Mouse (Mus musculus): ENCODE results near the gene Nprl2. TPM values are rescaled to one million over a fixed set of nuclear protein-coding genes. Genes with fewer than 3 reads are reported as not detected.
A peak's percentile ranks its signal among the peaks of the same experiment; 100 is the strongest.

Gene Nprl2
- polyA plus RNA-seq, 1 experiment: 64.1 TPM

DNA sequence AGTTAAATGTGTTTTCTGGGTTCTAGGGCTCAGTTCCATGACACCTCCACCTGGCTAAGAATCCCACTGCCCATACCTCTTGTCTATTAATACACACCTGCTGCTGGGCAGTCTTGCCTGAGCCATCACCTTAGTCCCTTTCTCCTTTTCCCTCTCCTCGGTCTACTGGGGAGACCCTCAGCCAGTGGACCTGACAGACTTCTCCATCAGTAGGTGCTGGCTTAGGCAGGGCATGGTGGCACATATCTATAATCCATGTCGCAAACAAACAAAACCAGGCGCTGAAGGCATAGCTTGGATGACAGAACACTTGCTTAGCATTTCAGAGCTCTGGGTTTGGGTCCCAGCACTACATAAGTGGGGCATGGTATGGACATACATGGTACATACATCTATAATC is 3.3 kb upstream of the Nprl2 start:
- H3K4me3 ChIP-seq (replicated peaks; ENCODE audit: insufficient read depth, low read depth, low read length): no peak overlapping the region
- WGBS: 55% methylated on average over 3 of the region's 3 CpGs
- H3K27me3 ChIP-seq (ENCODE audit: control insufficient read depth, insufficient read depth, low read length): no peaks in the 10 kb centered on the region
- peaks cover 16% of the 10 kb centered on the region for H3K4me1 ChIP-seq (ENCODE audit: control insufficient read depth, insufficient read depth, low read length)
- no peak overlapping the region for H3K27ac ChIP-seq (ENCODE audit: insufficient read depth, low read length)
- DNase-seq: no peak
- no peak for TF ChIP-seq POLR2A (IDR thresholded peaks at IDR 0.05; ENCODE audit: borderline replicate concordance, insufficient read depth, low read length)
- no peak for TF ChIP-seq CTCF (IDR thresholded peaks at IDR 0.05; ENCODE audit: borderline replicate concordance, insufficient read depth, low read depth, low read length)

DNA sequence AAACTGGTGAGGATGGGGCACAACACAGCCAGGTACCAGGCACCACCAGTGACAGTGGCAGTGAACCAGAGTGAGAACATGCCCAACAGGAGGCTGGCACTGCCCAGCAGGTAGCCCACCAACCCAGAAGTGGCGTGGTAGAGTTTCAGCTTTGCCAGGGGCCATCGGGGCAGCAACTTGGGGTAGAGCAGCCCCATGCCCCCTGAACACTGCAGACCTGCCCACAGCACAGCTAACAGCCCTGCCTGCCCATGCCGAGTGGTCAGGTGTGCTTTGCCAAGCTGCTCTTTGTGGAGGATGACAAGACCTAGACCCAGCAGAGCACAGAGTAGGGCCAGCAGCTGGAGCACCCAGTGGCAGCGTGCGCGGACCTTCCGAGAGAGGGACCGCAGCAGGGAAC is 2.1 kb upstream of the Nprl2 start:
- 88% methylated on average over 8 of the region's 8 CpGs for WGBS
- peaks cover 16% of the 10 kb centered on the region for H3K4me1 ChIP-seq (ENCODE audit: control insufficient read depth, insufficient read depth, low read length)

DNA sequence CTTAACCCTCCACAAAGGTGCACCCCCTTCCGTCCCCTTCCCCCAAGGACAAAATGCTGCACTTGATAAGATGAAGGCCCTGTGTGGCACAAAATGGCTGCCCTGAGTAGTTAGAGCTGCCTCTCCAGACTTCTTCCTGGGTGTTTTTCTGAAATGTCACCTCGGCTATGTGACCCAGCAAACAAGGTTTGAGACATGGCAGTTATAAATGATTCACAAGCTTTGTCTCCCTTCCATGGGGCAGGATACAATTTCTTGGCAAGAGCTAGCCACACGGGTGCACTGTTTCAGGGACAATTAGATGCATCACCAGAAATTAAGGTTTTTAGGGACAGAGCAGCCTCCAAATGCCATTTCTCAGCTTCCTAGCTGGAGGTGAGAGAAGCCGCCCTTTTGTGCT is 1.6 kb upstream of the Nprl2 start:
- TF ChIP-seq CTCF (IDR thresholded peaks at IDR 0.05; ENCODE audit: borderline replicate concordance, insufficient read depth, low read depth, low read length): no peak
- TF ChIP-seq POLR2A (IDR thresholded peaks at IDR 0.05; ENCODE audit: borderline replicate concordance, insufficient read depth, low read length): no peak
- H3K27me3 ChIP-seq (ENCODE audit: control insufficient read depth, insufficient read depth, low read length): no peaks in the 10 kb centered on the region
- H3K27ac ChIP-seq (ENCODE audit: insufficient read depth, low read length): no peak overlapping the region
- no peak overlapping the region for H3K4me3 ChIP-seq (replicated peaks; ENCODE audit: insufficient read depth, low read depth, low read length)
- DNase-seq: no peak
- H3K4me1 ChIP-seq (ENCODE audit: control insufficient read depth, insufficient read depth, low read length): peaks cover 16% of the 10 kb centered on the region
- WGBS: 62% methylated on average over 4 of the region's 4 CpGs

More for the DNA sequence above, 2.1 kb upstream of the Nprl2 start:
- TF ChIP-seq CTCF (IDR thresholded peaks at IDR 0.05; ENCODE audit: borderline replicate concordance, insufficient read depth, low read depth, low read length): no peak
- TF ChIP-seq POLR2A (IDR thresholded peaks at IDR 0.05; ENCODE audit: borderline replicate concordance, insufficient read depth, low read length): no peak
- DNase-seq: no peak
- Histone ChIP-seq H3K27ac (ENCODE audit: insufficient read depth, low read length) (no peak overlapping the region), H3K4me3 (replicated peaks; ENCODE audit: insufficient read depth, low read depth, low read length) (no peak overlapping the region), H3K27me3 (ENCODE audit: control insufficient read depth, insufficient read depth, low read length) (no peaks in the 10 kb centered on the region)

DNA sequence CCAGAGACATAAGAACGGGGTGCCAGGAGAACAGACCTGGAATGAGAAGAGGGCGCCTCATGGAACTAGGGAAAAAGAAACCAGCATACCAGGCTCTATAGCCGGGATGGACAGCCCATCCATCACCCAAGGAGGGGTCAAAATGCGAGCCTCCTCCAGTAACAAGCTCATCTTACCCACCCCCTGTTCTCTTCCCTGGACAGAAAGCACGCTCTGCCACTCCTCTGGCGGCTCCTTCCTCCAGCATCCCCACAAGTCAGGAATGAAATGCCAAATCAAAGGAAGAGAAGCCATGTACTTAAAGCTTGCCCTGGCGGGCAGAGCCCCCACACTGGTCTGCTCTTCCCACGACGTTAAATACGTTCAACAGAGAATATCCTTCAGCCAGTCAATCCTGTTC is 1.0 kb upstream of the Nprl2 start:
- H3K27me3 ChIP-seq (ENCODE audit: control insufficient read depth, insufficient read depth, low read length): no peaks in the 10 kb centered on the region
- H3K27ac ChIP-seq (ENCODE audit: insufficient read depth, low read length): no peak overlapping the region
- H3K4me1 ChIP-seq (ENCODE audit: control insufficient read depth, insufficient read depth, low read length): peaks cover 13% of the 10 kb centered on the region
- DNase-seq: no peak
- no peak overlapping the region for H3K4me3 ChIP-seq (replicated peaks; ENCODE audit: insufficient read depth, low read depth, low read length)
- 34% methylated on average over 10 of the region's 10 CpGs for WGBS
- TF ChIP-seq CTCF (IDR thresholded peaks at IDR 0.05; ENCODE audit: borderline replicate concordance, insufficient read depth, low read depth, low read length) (no peak), POLR2A (IDR thresholded peaks at IDR 0.05; ENCODE audit: borderline replicate concordance, insufficient read depth, low read length) (no peak)

DNA sequence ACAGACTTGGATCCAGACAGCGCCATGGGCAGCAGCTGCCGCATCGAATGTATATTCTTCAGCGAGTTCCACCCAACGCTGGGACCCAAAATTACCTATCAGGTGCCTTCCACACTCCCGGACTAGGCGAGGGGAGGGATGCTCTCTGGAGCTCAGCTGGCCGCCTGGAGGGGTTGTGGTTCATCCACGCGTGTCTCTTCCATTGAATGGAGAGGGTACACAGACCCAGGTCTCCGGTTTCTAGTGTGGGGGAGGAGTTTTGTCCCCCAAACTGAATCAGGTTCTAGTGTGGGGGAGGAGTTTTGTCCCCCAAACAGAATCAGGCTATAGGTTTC is 293 bp downstream of the Nprl2 start:
- WGBS: 2% methylated on average over 11 of the region's 11 CpGs
- H3K4me1 ChIP-seq (ENCODE audit: control insufficient read depth, insufficient read depth, low read length): peaks cover 8% of the 10 kb centered on the region
- no peak for TF ChIP-seq POLR2A (IDR thresholded peaks at IDR 0.05; ENCODE audit: borderline replicate concordance, insufficient read depth, low read length)
- H3K27me3 ChIP-seq (ENCODE audit: control insufficient read depth, insufficient read depth, low read length): no peaks in the 10 kb centered on the region
- H3K27ac ChIP-seq (ENCODE audit: insufficient read depth, low read length): peak overlapping the region; percentile 9; the same call in 1 of the 2 replicates
- DNase-seq: no peak
- peak overlapping the region; percentile 83 for H3K4me3 ChIP-seq (replicated peaks; ENCODE audit: insufficient read depth, low read depth, low read length)

DNA sequence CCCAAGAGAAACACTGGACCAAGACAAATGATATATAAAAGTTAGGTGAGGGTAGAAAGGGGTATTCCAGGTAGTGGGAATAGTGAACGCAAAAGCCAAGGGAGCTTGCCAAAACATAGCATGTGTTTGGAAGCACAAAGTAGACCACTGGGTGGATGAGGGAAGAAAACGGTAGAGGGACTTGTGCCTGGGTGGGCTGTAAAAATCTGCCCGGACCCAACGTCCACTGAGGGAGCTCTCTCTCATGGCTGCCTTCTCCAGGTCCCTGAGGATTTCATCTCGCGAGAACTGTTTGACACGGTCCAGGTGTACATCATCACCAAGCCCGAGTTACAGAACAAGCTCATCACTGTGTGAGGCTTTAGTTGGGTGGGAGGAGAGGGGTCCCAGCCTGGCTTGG is 695 bp downstream of the Nprl2 start:
- no peaks in the 10 kb centered on the region for H3K27me3 ChIP-seq (ENCODE audit: control insufficient read depth, insufficient read depth, low read length)
- no peak for DNase-seq
- H3K27ac ChIP-seq (ENCODE audit: insufficient read depth, low read length): no peak overlapping the region
- peaks cover 4% of the 10 kb centered on the region for H3K4me1 ChIP-seq (ENCODE audit: control insufficient read depth, insufficient read depth, low read length)
- H3K4me3 ChIP-seq (replicated peaks; ENCODE audit: insufficient read depth, low read depth, low read length): peak overlapping the region; percentile 83
- TF ChIP-seq CTCF (IDR thresholded peaks at IDR 0.05; ENCODE audit: borderline replicate concordance, insufficient read depth, low read depth, low read length) (no peak), POLR2A (IDR thresholded peaks at IDR 0.05; ENCODE audit: borderline replicate concordance, insufficient read depth, low read length) (no peak)
- 33% methylated on average over 8 of the region's 8 CpGs for WGBS

DNA sequence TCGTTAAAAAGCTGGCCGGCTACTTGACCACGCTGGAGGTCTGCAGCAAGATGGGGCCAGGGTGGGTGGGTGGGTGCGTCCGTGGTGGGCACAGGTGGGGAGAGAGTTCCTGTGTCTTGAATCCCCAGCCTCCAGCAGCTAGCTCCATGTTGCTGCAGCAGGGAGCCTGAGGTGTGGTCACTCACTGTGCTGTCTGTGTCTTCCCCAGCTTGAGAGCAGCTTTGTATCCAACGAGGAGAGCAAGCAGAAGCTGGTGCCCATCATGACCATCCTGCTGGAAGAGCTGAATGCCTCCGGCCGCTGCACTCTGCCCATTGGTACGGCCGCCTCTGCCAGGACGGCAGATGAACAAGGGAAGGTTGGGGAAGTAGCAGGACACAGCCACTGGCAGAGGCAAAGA is 1.3 kb downstream of the Nprl2 start:
- 87% methylated on average over 11 of the region's 11 CpGs for WGBS

DNA sequence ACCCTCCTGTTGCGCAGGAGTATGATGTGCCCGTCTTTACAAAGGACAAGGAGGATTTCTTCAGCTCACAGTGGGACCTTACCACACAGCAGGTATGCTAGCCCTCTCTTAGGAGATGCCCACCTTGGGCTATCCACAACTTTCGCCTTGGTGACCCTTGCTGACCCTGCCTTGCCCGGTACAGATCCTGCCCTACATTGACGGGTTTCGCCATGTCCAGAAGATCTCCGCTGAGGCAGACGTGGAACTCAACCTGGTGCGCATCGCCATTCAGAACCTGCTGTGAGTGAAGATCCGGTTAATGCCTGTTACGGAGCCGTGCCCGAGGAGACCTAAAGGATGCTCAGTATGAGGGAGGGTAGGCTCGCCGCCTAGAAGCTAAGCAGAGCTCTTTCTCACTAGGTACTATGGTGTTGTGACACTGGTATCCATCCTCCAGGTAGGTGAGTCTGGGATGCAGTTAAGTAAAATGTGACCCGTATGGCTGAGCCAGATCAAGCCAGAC is 2.2 kb downstream of the Nprl2 start:
- no peak overlapping the region for H3K4me3 ChIP-seq (replicated peaks; ENCODE audit: insufficient read depth, low read depth, low read length)
- H3K4me1 ChIP-seq (ENCODE audit: control insufficient read depth, insufficient read depth, low read length): no peaks in the 10 kb centered on the region; the same call in none of the 2 replicates
- H3K27me3 ChIP-seq (ENCODE audit: control insufficient read depth, insufficient read depth, low read length): no peaks in the 10 kb centered on the region
- no peak overlapping the region for H3K27ac ChIP-seq (ENCODE audit: insufficient read depth, low read length)
- 94% methylated on average over 17 of the region's 17 CpGs for WGBS
- TF ChIP-seq POLR2A (IDR thresholded peaks at IDR 0.05; ENCODE audit: borderline replicate concordance, insufficient read depth, low read length): no peak
- no peak for TF ChIP-seq CTCF (IDR thresholded peaks at IDR 0.05; ENCODE audit: borderline replicate concordance, insufficient read depth, low read depth, low read length)
- DNase-seq: no peak

More for the DNA sequence above, 1.3 kb downstream of the Nprl2 start:
- H3K4me1 ChIP-seq (ENCODE audit: control insufficient read depth, insufficient read depth, low read length): no peaks in the 10 kb centered on the region; the same call in none of the 2 replicates
- no peak for DNase-seq
- TF ChIP-seq CTCF (IDR thresholded peaks at IDR 0.05; ENCODE audit: borderline replicate concordance, insufficient read depth, low read depth, low read length): no peak
- TF ChIP-seq POLR2A (IDR thresholded peaks at IDR 0.05; ENCODE audit: borderline replicate concordance, insufficient read depth, low read length): no peak
- H3K27me3 ChIP-seq (ENCODE audit: control insufficient read depth, insufficient read depth, low read length): no peaks in the 10 kb centered on the region
- H3K4me3 ChIP-seq (replicated peaks; ENCODE audit: insufficient read depth, low read depth, low read length): no peak overlapping the region
- no peak overlapping the region for H3K27ac ChIP-seq (ENCODE audit: insufficient read depth, low read length)

Data from cerebellum, adult 2 months (tissue).